Mouse (Mus musculus) embryonic facial prominence, embryonic 14.5 days (tissue): ENCODE data around the gene Gm21876. TPM values are rescaled to one million over a fixed set of nuclear protein-coding genes. Genes with fewer than 3 reads are reported as not detected.
"Not testable (repeated sequence)": the region's sequence is repeated elsewhere in the genome, so short reads cannot be mapped to it uniquely, and the experiment has no call there.

ENCODE experiments used
- ATAC-seq: fragments of 200-750 bp; cut with Nextera tagmentation; 2 replicates; pipeline ENCODE4 v1.8.0; 2017; ENCODE audit warnings: low read depth, moderate number of reproducible peaks, moderate TSS enrichment
- DNase-seq: peaks from one replicate; pipeline ENCODE4 v3.0.0-alpha.2; 2015; ENCODE audit warnings: low spot score
- H3K27ac ChIP-seq: fragments of 300-500 bp; sonication (generic); replicated peaks from 2 replicates; pipeline ENCODE4 v1.5.1; 2014; ENCODE audit warnings: low read depth, mild to moderate bottlenecking, low read length, moderate library complexity
- H3K27me3 ChIP-seq: fragments of 300-500 bp; sonication (generic); replicated peaks from 2 replicates; pipeline ENCODE4 v1.6.1; 2014; ENCODE audit warnings: low read length; ENCODE audit not compliant: control insufficient read depth, insufficient read depth
- H3K36me3 ChIP-seq: fragments of 300-500 bp; sonication (generic); 2 replicates; pipeline ENCODE4 v1.6.1; 2014; ENCODE audit warnings: low read length, mixed read lengths; ENCODE audit not compliant: control insufficient read depth, insufficient read depth
- H3K4me1 ChIP-seq: fragments of 300-500 bp; sonication (generic); 2 replicates; pipeline ENCODE4 v1.6.1; 2014; ENCODE audit warnings: antibody characterized with exemption, low read length; ENCODE audit not compliant: control insufficient read depth, insufficient read depth
- H3K4me2 ChIP-seq: fragments of 300-500 bp; sonication (generic); 2 replicates; pipeline ENCODE4 v1.6.1; 2014; ENCODE audit warnings: low read depth, mild to moderate bottlenecking, low read length, moderate library complexity, mixed read lengths
- H3K4me3 ChIP-seq: fragments of 300-500 bp; sonication (generic); 2 replicates; pipeline ENCODE4 v1.5.1; 2014; ENCODE audit warnings: low read depth, mild to moderate bottlenecking, low read length
- H3K9ac ChIP-seq: fragments of 300-500 bp; sonication (generic); 2 replicates; pipeline ENCODE4 v1.6.1; 2014; ENCODE audit warnings: low read depth, mild to moderate bottlenecking, low read length, moderate library complexity, mixed read lengths
- H3K9me3 ChIP-seq: fragments of 300-500 bp; sonication (generic); 2 replicates; pipeline ENCODE4 v1.6.1; 2016; ENCODE audit warnings: low read length; ENCODE audit not compliant: control insufficient read depth
- WGBS: fragments of 180-500 bp; shearing (Covaris S2); extraction: QIAGEN DNeasy Blood & Tissue Kit; methylation state at CpG from one replicate; pipeline ENCODE4 v1.1.7; 2014; 5-methylcytosine and 5-hydroxymethylcytosine counted together
- polyA plus RNA-seq: library from polyadenylated mRNA; unstranded; fragments of >200 nt; fragmentation: Nextera tagmentation; extraction: Ambion mirVana; gene quantifications from 2 replicates; pipeline ENCODE4 v1.2.1, GENCODE M21; 2014

The Gm21876 gene
- polyA plus RNA-seq, result not detected in 2 replicates

DNA sequence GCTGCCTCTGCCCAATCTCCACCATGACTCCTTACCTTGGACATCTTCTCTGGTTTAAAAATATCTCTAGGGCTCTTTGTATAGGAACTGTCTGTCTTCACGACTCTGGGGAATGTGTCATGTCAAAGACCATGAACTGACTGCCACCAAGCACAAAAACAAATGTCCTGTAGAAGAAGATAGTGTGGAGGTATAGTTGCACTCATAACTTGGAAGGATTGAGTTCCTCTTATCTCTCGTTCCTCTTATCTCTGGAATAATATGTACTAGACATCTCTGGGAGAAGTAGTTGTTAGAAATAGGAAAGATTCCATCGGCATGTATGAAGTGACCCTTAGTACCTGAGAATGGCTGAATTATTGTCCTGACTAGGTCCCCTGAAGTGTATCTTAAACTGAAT, at the start of gene Gm21876:
Gene Gm21876 (minus strand): TSS at position 101 of the 400 bp plus-strand sequence.
- H3K27me3 ChIP-seq, result no peaks in the 10 kb centered on the region
- no peak within 1 kb of the TSS for H3K4me3 ChIP-seq
- WGBS, result 70% methylated on average over 3 of the region's 3 CpGs
- no peaks in the 10 kb centered on the region for H3K4me1 ChIP-seq
- no peak within 1 kb of the TSS for H3K9ac ChIP-seq
- DNase-seq (no peak), ATAC-seq (no peak)
- no peaks in the 10 kb centered on the region for H3K9me3 ChIP-seq
- no peaks in the 10 kb centered on the region for H3K36me3 ChIP-seq
- no peak within 1 kb of the TSS for H3K4me2 ChIP-seq
- H3K27ac ChIP-seq, result no peak within 1 kb of the TSS

DNA sequence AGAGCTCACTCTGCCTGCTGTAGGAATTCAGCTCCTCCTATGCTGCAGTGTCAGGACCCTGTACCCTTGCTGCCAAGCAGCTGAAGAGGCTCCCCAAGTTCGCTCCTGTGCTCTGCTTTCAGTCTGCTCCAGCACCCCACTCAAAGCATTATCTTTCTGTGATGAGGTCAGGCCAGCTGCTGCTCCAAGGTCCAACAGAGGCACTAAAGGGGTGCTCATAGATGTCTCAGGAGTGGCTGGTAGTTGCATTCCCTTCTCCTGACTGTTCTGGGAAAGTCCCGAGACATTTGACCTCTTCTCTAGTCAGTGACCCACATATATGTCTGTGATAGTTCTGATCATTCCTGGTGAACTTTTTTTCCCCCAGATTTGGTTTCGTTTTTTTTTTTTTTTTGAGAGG, 45.0 kb upstream of the Gm21876 start:
- no peak for DNase-seq
- H3K4me3 ChIP-seq, result no peak overlapping the region
- WGBS, result 58% methylated on average over 3 of the region's 3 CpGs

DNA sequence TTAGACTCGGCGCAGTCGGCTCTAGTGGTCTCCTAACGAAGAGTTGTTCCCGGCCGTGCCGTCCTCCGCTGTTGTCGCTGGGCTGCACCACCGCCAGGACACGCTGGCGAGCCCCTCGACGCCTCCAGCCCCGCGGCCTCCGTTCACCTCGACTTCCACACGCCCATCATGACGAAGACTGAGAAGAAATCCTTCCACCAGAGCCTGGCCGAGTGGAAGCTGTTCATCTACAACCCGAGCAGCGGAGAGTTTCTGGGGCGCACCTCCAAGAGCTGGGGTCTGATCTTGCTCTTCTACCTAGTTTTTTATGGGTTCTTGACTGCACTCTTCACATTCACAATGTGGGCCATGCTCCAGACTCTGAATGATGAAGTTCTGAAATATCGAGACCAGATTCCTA, 28.8 kb downstream of the Gm21876 start:
- not testable (repeated sequence) for H3K27me3 ChIP-seq, DNase-seq, H3K9me3 ChIP-seq, H3K4me3 ChIP-seq, H3K4me1 ChIP-seq, H3K4me2 ChIP-seq, ATAC-seq, H3K27ac ChIP-seq, H3K36me3 ChIP-seq, H3K9ac ChIP-seq
- 95% methylated on average over 22 of the region's 25 CpGs for WGBS

More for the DNA sequence above, 45.0 kb upstream of the Gm21876 start:
- no peak for ATAC-seq
- Histone ChIP-seq H3K27me3 (no peaks in the 10 kb centered on the region), H3K36me3 (no peaks in the 10 kb centered on the region), H3K27ac (no peak overlapping the region), H3K9me3 (no peaks in the 10 kb centered on the region), H3K4me1 (no peaks in the 10 kb centered on the region), H3K9ac (no peak overlapping the region), H3K4me2 (no peak overlapping the region)

Other genes with a start within 250 kb of the Gm21876 start
- 7.5 TPM in 2 replicates for gene Cfp, start 244.1 kb downstream of the Gm21876 start, polyA plus RNA-seq
- gene Elk1, start 225.0 kb downstream of the Gm21876 start, polyA plus RNA-seq, result 6.5 and 7.8 TPM in 2 replicates
- gene Uxt, start 213.6 kb downstream of the Gm21876 start, polyA plus RNA-seq, result 45.9 and 47.6 TPM in 2 replicates
- gene Zfp182, start 113.3 kb downstream of the Gm21876 start, polyA plus RNA-seq, result 5.7 TPM in 2 replicates
- not detected in 2 replicates for gene Spaca5, start 107.2 kb downstream of the Gm21876 start, polyA plus RNA-seq
- gene Zfp300, start 86.1 kb downstream of the Gm21876 start, polyA plus RNA-seq, result 2.2 and 2.5 TPM in 2 replicates
- not detected in 2 replicates for gene Ssxa1, start 59.8 kb downstream of the Gm21876 start, polyA plus RNA-seq